Mouse (Mus musculus): ENCODE results near the gene Cass4. TPM values are rescaled to one million over a fixed set of nuclear protein-coding genes. Genes with fewer than 3 reads are reported as not detected.

Cass4 gene
- polyA plus RNA-seq (2015; fragmentation: Nextera tagmentation; extraction: Ambion mirVana), result 0.20 and 0.45 TPM in 2 replicates

DNA sequence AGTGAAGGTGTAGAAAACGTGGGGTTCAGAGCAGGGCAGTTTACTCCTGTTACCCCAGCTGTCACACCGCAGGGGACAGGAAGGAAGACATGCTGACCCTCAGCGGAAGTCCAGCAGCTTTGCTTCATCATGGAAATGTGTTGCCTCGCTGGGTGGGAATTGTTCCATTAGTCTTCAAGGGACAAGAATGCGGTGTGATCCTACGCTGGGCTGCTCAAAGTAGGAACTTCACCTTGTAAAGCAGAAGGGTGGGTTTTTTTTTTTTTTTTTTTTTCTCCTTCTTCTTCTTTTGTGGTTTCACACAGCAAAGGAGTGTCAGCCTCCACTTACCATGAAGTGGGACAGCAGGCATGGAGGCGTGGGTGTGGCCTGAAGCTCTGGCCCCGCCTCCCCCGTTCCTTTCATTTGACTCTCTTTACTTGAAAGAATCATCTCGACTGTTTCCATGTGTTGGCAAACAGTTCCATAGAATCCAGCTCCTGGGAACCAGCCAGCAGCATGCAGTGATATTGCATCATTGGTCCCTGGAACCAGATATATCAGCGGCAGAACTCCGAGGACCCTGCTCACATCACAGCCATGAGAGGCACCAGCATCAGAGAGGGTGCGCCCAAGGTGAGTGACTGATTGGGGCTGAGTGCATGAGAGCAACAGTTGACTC, at the start of gene Cass4:
TSS of gene Cass4 (plus strand) at position 404 of the 661 bp plus-strand sequence.
- Histone ChIP-seq H3K27me3 (replicated peaks) (peaks cover 18% of the 10 kb centered on the region; the same call in 1 of the 2 replicates), H3K9ac (no peak within 1 kb of the TSS), H3K4me1 (peaks cover 7% of the 10 kb centered on the region), H3K4me3 (peak within 1 kb of the TSS; percentile 3; the same call in 1 of the 2 replicates), H3K27ac (replicated peaks) (no peak within 1 kb of the TSS), H3K9me3 (no peaks in the 10 kb centered on the region), H3K36me3 (no peaks in the 10 kb centered on the region), H3K4me2 (peak within 1 kb of the TSS; percentile 48)
- 20% methylated on average over 13 of the region's 13 CpGs for WGBS
- ATAC-seq (ENCODE audit: extremely low read depth, insufficient number of reproducible peaks, low FRiP score, low TSS enrichment), result no peak

DNA sequence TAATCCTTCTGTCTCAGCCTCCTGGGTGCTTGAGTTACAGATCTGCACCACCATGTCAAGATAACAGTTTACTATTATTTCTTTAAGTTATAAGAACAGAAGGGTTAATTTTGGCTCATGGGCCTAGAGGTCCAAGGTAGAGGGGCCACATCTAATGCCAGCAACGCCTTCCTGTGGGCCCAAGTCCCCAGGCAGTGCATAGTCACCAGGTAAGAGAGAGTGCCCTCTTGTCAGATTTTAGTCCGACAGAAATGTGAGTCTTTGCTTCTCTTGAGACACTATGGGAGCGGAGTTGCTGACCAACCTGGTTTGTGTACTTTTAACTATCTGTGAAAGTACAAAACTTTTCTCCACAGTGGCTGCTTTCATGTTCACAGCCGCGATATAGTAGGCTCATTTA, 48.9 kb upstream of the Cass4 start:
- 35% methylated on average over 5 of the region's 5 CpGs for WGBS
- H3K9ac ChIP-seq, result 0 out of 2 replicates have a peak overlapping the region, but pooled peaks have one; percentile 1
- no peaks in the 10 kb centered on the region for H3K27me3 ChIP-seq (replicated peaks)
- H3K9me3 ChIP-seq, result peaks cover 11% of the 10 kb centered on the region
- peak overlapping the region; percentile 77 for H3K4me3 ChIP-seq
- peak overlapping the region; percentile 91 for H3K4me2 ChIP-seq
- ATAC-seq (ENCODE audit: extremely low read depth, insufficient number of reproducible peaks, low FRiP score, low TSS enrichment), result no peak
- no peaks in the 10 kb centered on the region for H3K36me3 ChIP-seq
- H3K27ac ChIP-seq (replicated peaks), result peak overlapping the region; percentile 66
- H3K4me1 ChIP-seq, result peaks cover 35% of the 10 kb centered on the region

DNA sequence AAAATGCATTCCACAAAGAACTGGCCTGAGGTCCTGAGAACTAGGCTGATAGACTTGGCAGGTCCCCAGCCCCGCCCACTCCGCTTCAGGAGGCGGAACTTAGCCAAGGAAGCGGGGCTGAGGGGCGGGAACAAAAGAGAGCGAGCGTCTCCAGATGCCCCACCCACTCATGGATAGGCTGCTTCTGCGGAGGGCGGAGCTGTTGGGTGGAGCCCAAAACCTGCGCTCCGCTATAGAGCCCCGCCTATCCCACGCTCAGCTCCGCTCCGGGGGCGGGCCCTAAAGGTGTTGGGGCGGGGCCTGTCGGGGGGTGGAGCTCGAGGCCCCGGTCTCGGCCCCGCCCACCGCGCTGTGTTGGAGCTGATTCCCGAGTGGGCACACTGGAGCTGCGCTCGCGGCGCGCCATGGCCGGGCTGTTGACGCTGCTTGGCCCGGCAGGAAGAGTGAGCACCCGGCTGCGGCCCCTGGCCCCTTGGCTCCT, 48.3 kb upstream of the Cass4 start, which contains the start of gene Fam210b:
TSS of gene Fam210b (plus strand) at position 308 of the 481 bp plus-strand sequence.
- no peaks in the 10 kb centered on the region for H3K36me3 ChIP-seq
- WGBS, result under 1% methylated on average over 33 of the region's 35 CpGs
- H3K9ac ChIP-seq, result peak within 1 kb of the TSS; percentile 87
- peaks cover 39% of the 10 kb centered on the region for H3K4me1 ChIP-seq
- no peaks in the 10 kb centered on the region for H3K27me3 ChIP-seq (replicated peaks)
- peak within 1 kb of the TSS; percentile 91 for H3K4me2 ChIP-seq
- peaks cover 11% of the 10 kb centered on the region for H3K9me3 ChIP-seq
- ATAC-seq (ENCODE audit: extremely low read depth, insufficient number of reproducible peaks, low FRiP score, low TSS enrichment), result peak; percentile 93
- H3K4me3 ChIP-seq, result peak within 1 kb of the TSS; percentile 77
- peak within 1 kb of the TSS; percentile 67 for H3K27ac ChIP-seq (replicated peaks)

DNA sequence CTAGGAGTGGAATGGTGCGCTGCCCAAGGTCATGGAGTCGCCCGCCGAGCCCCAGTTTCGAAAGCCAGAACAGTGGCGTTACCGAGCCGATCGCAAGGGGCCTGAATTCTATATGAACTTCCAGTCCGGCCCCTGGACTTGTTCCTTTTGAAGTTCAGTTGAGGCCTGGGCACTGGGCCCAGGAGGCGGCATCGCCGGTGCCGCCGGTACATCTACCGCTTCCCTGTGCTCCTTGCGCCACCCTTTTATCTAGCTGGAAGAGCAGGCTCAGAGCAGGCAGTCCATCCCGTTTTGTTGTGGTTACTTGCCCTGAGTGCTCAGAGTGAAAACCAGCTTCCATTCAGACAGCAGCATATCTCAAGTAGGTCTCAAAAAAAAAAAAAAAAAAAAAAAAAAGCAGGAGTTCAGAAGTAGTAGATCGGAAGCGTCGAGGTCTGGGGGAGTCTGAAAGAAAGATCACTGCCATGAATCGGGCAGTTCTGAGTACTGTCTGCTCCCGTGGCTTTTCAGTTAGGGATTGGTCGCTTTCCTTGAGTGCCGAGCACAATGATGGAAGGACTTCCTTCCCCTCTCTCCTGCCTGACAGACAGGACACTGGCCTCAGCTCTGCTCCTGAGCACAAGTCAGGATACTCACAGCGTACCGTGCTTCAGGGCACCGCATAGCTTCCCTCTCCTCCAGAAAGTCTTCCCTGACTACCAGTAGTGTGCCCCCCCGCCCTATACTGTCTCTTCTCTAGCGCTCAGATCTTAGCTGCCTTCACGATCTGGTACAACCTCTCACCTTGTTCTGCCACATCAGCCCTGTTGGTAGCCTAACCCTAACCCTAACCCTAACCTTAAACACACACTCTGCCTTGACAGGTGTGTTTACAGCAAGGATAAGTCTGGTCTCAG, 47.3 kb upstream of the Cass4 start:
- ATAC-seq (ENCODE audit: extremely low read depth, insufficient number of reproducible peaks, low FRiP score, low TSS enrichment), result no peak
- 10% methylated on average over 31 of the region's 31 CpGs for WGBS

DNA sequence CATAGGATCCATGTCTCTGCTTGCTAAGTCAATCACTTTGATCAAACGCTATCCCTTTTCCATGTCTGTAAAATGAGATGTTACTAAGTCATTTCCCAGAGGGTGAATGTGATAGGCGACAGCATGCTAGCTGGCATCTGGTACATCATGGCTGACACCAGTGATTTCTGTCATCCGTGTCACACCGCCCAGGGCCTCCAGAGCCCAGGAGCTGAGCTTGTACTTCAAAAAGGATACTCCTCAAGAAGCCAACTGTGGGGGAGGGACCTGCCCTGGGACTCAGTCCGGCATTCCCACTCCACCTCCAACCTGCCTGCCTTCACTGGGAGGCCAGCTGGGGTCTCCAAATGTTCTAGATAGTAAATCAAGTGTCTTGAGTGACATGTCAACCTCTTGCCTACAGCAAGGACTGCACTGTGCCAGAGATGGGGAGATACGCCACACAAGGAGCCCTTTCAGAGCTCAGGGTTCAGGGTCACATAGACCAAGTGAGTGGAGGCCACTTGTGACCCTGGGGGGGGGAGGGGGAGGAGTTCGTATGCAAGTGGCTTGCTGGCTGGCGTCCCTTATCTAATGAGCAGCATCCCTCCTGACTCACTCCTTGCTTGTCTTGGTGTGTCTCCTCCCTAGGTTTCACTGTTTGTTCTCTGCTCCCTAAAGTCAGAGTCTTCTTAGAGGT, 46.5 kb upstream of the Cass4 start:
- H3K9ac ChIP-seq, result peak overlapping the region; percentile 87
- peaks cover 11% of the 10 kb centered on the region for H3K9me3 ChIP-seq
- WGBS, result 48% methylated on average over 8 of the region's 8 CpGs
- H3K36me3 ChIP-seq, result no peaks in the 10 kb centered on the region
- peak overlapping the region; percentile 91 for H3K4me2 ChIP-seq
- H3K27ac ChIP-seq (replicated peaks), result peak overlapping the region; percentile 69
- H3K4me3 ChIP-seq, result peak overlapping the region; percentile 77
- H3K4me1 ChIP-seq, result peaks cover 49% of the 10 kb centered on the region
- no peaks in the 10 kb centered on the region for H3K27me3 ChIP-seq (replicated peaks)
- 0 out of 2 replicates have a peak, but pooled peaks have one; percentile 5 for ATAC-seq (ENCODE audit: extremely low read depth, insufficient number of reproducible peaks, low FRiP score, low TSS enrichment)

More for the DNA sequence above, 47.3 kb upstream of the Cass4 start:
- H3K4me1 ChIP-seq, result peaks cover 49% of the 10 kb centered on the region
- H3K4me3 ChIP-seq, result peak overlapping the region; percentile 77
- H3K9ac ChIP-seq, result peak overlapping the region; percentile 87
- peak overlapping the region; percentile 67 for H3K27ac ChIP-seq (replicated peaks)
- H3K27me3 ChIP-seq (replicated peaks), result no peaks in the 10 kb centered on the region
- H3K4me2 ChIP-seq, result peak overlapping the region; percentile 91
- no peaks in the 10 kb centered on the region for H3K36me3 ChIP-seq
- H3K9me3 ChIP-seq, result peaks cover 11% of the 10 kb centered on the region

DNA sequence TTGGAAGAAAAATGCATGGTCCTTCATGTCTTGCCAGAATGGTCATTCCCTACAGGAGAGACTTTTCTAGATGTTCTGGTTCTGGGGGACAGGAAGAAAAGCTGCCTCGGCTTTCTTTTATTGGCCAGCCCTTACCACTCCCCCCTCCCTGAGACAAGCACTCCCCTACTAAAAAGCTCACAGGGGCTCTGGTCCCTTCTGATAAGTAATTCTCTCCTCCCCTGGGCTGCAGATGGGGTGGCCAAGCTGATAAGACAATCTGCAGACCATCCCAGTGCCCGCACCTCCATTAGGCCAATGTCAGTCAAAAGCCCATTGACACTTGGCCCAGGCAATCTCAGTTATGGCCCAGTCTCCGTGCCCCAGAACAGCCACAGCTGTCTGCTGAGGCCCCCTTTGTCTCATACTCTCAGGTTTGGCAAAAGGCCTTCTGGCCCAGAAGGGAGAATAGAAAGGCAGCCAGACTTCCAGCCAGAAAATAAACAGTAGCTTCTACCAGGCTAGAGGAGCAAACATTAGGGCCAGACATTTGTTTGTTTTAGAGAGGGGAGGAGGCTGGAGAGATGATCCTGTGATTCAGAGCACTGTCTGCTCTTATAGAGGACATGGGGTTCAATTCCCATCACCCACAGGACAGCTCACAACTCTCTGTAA, 45.2 kb upstream of the Cass4 start:
- 24% methylated on average over 3 of the region's 3 CpGs for WGBS
- Histone ChIP-seq H3K27me3 (replicated peaks) (no peaks in the 10 kb centered on the region), H3K4me1 (peaks cover 49% of the 10 kb centered on the region), H3K27ac (replicated peaks) (peak overlapping the region; percentile 69), H3K9ac (peak overlapping the region; percentile 47), H3K36me3 (peaks cover 12% of the 10 kb centered on the region), H3K9me3 (peaks cover 1% of the 10 kb centered on the region; the same call in 1 of the 2 replicates), H3K4me2 (peak overlapping the region; percentile 91), H3K4me3 (peak overlapping the region; percentile 77)
- no peak for ATAC-seq (ENCODE audit: extremely low read depth, insufficient number of reproducible peaks, low FRiP score, low TSS enrichment)

DNA sequence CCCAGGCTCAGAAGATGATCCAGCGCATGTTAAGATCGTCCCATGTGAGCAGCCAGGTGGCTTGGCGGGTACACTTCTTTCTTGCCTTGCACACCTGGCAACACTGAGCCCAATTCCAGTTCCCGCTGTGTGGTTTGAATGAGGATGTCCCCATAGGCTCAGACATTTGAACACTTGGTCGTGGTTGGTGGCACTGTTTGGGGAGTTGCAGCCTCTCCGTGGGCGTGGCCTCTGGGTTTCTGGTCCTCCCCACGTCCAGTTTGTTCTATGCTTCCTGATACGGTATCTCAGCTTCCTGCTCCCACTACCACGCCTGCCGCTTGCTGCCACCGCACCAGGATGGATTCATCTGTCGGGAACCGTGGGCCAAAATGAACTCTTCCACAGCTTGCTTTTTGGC, 43.8 kb upstream of the Cass4 start:
- peak overlapping the region; percentile 91 for H3K4me2 ChIP-seq
- no peak for ATAC-seq (ENCODE audit: extremely low read depth, insufficient number of reproducible peaks, low FRiP score, low TSS enrichment)
- no peak overlapping the region for H3K9ac ChIP-seq
- peak overlapping the region; percentile 77 for H3K4me3 ChIP-seq
- WGBS, result 74% methylated on average over 14 of the region's 14 CpGs
- no peaks in the 10 kb centered on the region for H3K9me3 ChIP-seq
- H3K27me3 ChIP-seq (replicated peaks), result no peaks in the 10 kb centered on the region
- peaks cover 44% of the 10 kb centered on the region for H3K4me1 ChIP-seq
- H3K36me3 ChIP-seq, result peaks cover 25% of the 10 kb centered on the region
- 0 out of 2 replicates have a peak overlapping the region, but pooled peaks have one; percentile 69 for H3K27ac ChIP-seq (replicated peaks)

DNA sequence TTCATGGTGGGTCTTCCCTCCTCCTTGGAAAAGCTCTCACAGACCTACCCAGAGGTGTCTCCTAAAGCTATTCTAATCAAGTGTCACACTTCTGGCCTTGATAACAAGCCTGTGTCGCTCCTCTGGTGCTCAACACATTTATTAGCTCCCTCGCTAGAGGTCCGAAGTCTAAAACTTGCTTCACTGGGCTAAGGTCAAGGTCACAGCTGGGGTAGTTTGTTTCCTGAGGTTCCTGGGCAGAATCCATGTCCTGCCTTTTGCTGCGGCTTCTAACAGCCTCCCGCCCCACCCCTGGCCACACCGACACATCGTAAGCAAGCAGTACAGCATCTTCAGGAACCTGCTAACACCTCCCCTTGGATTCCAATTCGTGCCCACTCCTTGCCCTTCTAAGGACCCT, 42.8 kb upstream of the Cass4 start:
- H3K4me1 ChIP-seq, result peaks cover 42% of the 10 kb centered on the region
- H3K4me3 ChIP-seq, result peak overlapping the region; percentile 77
- peaks cover 35% of the 10 kb centered on the region for H3K36me3 ChIP-seq
- WGBS, result 57% methylated on average over 8 of the region's 8 CpGs
- no peak for ATAC-seq (ENCODE audit: extremely low read depth, insufficient number of reproducible peaks, low FRiP score, low TSS enrichment)
- no peaks in the 10 kb centered on the region for H3K9me3 ChIP-seq
- peak overlapping the region; percentile 64; the same call in 1 of the 2 replicates for H3K9ac ChIP-seq
- H3K4me2 ChIP-seq, result peak overlapping the region; percentile 91
- H3K27me3 ChIP-seq (replicated peaks), result no peaks in the 10 kb centered on the region
- H3K27ac ChIP-seq (replicated peaks), result no peak overlapping the region

DNA sequence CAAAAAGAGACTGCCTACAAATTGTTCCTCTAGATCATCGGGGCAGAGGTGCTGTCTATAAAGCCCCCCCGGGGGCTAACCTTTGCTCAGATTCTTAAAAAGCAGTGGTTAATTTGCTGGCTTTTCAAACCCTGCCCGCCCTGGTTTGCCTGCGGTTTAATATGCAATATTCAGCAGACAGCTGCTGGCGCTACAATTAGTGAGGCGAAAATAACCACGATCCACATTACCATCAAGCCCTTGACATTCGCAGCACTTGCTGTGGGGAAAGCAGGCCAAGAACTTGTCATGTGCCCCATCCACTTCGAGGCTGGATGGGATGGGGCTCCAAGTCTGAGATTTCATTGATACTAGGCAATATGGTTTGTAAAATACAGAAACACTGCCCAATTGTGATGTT, 40.4 kb upstream of the Cass4 start:
- 81% methylated on average over 9 of the region's 9 CpGs for WGBS
- Histone ChIP-seq H3K27me3 (replicated peaks) (no peaks in the 10 kb centered on the region), H3K9me3 (no peaks in the 10 kb centered on the region), H3K4me3 (no peak overlapping the region), H3K4me2 (no peak overlapping the region), H3K36me3 (peaks cover 60% of the 10 kb centered on the region), H3K4me1 (peaks cover 23% of the 10 kb centered on the region), H3K27ac (replicated peaks) (no peak overlapping the region), H3K9ac (no peak overlapping the region)
- ATAC-seq (ENCODE audit: extremely low read depth, insufficient number of reproducible peaks, low FRiP score, low TSS enrichment), result no peak

DNA sequence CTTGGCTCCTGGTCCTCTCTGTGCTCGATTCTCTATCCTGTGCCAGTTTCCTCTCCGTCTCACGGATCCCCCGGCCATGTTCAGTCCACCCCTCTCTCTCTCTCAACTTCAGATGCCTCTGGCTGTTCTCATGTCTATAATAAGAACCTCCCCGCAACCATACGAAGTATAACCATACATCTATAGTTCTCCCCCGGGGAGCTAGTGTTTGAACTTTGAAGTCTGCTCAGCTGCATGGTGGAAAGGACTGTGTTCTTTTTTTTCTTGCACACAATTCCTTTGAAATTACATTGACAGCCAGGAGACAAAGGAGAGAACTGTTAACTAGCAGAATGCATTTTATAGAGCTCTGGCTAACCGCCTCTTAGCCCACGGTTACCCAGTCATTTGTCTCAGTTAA, 38.8 kb upstream of the Cass4 start:
- ATAC-seq (ENCODE audit: extremely low read depth, insufficient number of reproducible peaks, low FRiP score, low TSS enrichment), result no peak
- peaks cover 75% of the 10 kb centered on the region for H3K36me3 ChIP-seq
- no peak overlapping the region for H3K4me3 ChIP-seq
- peaks cover 14% of the 10 kb centered on the region for H3K4me1 ChIP-seq
- WGBS, result 85% methylated on average over 9 of the region's 9 CpGs
- H3K27me3 ChIP-seq (replicated peaks), result no peaks in the 10 kb centered on the region
- no peaks in the 10 kb centered on the region for H3K9me3 ChIP-seq
- H3K27ac ChIP-seq (replicated peaks), result no peak overlapping the region
- no peak overlapping the region for H3K9ac ChIP-seq
- no peak overlapping the region for H3K4me2 ChIP-seq

Measured in heart, embryonic 13.5 days (tissue).